Mouse (Mus musculus): ENCODE data around the gene Glis2.

DNA sequence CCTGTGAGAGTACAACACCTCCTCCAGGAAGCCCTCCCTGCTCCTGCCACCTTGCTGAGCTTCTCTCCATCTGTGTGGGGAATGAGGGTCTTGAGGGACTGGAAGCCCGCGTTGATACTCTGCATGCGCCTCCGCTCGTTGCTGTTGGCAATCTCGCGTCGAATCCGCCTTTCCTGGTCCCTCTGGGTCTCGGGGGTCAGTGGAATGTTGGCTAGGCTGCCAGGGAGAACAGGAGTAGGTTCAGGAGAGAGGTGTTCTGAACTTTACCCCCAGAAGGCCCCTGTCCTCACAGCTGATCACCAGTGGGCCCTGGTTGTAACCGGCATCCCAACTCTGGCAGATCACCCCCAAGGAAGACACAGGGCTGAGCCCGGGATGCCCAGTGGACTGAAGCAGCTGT lies 42.6 kb upstream of the Glis2 start:
- TF ChIP-seq CTCF (IDR thresholded peaks at IDR 0.05; ENCODE audit: borderline replicate concordance, insufficient read depth, low read depth, low read length) (no peak), POLR2A (IDR thresholded peaks at IDR 0.05; ENCODE audit: borderline replicate concordance, insufficient read depth, low read length) (no peak)
